Mouse (Mus musculus) adrenal gland, postnatal 4 days (tissue): ENCODE measurements around the gene Prkci. TPM values are rescaled to one million over a fixed set of nuclear protein-coding genes. Genes with fewer than 3 reads are reported as not detected.

Experiments used
- DNase-seq, 2 experiments: peaks; one replicate each; pipeline ENCODE4 v3.0.0; 2021 to 2022; ENCODE audit warnings: low spot score in 2 of 2, mixed read lengths in 2 of 2
- total RNA-seq, 2 experiments: library from RNA; stranded (reverse); gene quantifications; 2 replicates each; pipeline ENCODE4 v1.2.3; 2021

Prkci gene
- total RNA-seq, 2 experiments from 2014 or later: 49.9 to 60.4 TPM

DNA sequence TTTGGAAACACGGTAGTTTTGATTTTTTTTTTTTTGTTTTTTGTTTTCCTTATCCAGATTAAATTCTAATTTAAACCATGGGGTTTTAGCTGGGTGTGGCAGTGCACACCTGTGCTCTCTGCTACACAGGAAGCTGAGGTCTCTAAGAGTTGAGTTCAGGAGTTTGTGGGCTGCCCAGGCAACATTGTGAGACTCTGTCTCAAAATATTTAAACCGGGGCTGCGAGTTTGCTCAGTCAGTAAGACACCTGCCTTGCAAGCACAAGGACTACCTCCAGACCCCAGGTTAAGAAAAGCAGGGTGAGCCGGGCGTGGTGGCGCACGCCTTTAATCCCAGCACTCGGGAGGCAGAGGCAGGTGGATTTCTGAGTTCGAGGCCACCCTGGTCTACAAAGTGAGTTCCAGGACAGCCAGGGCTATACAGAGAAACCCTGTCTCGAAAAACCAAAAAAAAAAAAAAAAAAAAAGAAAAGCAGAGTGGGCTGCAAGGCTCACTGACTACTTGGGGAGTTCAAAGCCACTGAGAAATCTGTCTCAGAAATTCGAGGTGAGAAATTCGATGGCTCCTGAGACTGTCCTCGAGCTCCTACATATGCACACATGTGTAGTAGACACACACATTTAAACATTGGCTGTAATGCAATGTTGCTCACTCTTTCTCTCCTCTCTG, 87.4 kb downstream of the Prkci start:
- no peak for DNase-seq

DNA sequence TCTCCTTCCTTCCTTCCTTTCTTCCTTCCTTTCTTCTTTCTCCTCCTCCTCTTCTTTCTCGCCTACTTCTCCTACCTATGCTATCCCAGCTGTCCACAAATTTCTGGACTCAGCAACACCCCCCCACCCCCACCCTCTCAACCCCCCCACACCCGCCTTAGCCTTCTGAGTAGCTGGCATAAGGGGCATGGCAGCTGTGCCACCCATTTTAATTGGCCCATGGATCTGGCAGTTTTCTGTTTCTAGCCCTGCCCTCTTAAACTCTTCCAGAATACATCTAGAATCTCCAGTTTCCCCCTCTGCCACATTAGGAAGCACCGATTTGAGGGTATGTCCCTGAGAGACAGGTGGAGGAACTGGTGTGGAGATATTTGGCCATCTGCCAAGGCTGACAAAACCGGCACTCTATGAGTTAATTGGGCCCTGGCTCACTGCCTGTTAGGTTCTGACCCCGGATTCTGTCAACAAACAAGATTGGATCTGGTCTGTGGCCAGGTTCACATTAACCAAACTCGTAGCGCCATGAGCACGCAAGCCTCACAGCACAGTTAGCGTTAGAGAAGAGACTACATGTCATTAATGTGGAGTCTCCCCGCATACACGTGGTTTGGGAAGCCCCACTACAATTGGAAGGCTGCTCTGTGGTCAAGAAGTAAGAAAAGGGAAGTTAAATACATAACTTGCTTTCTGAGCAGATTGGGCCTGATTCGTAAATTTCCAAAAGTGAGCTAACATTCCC, 88.1 kb downstream of the Prkci start:
- peak in 1 of 2 experiments; percentile 22 for DNase-seq

DNA sequence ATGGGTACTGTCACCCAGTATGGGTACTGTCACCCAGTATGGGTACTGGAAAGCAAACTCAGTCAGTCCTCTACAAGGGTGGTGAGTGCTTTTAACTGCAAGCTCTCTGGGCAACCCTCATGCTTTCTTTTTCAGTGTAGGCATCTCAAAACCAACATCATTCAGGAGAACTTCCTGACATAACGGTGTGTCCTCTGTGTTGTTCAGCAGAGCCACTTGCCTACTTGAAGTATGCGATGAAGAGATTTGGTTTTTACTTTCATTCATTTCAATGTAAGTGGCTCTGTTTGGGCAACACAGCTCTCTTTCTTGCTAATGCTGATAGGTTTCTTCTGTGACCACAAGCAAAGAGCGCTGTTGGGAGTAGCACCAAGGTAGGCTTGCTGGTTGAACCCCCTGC, 89.5 kb downstream of the Prkci start:
- no peak for DNase-seq

DNA sequence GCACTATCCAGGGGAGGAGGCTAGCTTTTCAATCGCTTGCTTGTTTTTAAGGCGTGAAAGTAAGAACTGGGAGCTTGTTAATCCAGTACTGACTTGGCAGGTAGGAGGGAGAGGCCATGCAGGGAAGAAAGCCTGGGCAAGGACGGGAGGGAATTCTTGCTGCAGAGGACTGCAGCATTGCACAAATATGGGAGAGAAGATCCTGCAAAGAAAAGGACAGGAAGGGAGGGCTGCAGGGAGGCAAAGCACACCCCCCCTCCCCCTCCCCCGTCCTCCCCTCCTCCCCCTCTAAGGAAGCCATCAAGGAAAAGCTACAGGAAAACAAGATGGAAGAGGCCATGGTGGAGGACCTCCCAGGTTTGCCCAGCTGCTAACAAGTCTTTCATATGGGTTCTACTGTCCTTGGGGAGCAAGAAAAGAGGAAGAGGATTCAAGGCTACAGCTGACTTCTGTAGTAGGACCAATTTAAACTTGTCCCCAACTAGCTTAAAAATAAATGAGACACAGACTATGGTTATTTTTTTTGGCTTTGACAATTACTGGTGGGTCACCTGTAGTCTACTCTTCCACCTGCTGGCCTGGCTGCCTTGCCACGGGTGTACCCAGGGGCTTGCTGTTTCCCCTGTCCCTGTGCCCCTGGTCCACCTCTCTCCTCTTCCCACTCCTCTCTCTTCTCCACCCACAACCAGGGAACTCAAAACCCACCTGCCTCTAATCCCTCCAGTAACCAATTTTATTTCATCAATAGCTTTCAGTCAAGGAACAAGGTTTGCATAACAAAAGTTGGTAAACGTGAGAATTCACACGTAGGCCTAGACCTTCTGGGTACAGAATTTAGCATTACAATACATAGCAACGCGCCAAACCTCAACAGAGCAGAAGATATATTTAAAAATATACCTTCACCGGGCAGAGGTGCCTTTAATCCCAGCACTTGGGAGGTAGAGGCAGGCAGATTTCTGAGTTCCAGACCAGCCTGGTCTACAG, 93.5 kb downstream of the Prkci start:
- DNase-seq: no peak

DNA sequence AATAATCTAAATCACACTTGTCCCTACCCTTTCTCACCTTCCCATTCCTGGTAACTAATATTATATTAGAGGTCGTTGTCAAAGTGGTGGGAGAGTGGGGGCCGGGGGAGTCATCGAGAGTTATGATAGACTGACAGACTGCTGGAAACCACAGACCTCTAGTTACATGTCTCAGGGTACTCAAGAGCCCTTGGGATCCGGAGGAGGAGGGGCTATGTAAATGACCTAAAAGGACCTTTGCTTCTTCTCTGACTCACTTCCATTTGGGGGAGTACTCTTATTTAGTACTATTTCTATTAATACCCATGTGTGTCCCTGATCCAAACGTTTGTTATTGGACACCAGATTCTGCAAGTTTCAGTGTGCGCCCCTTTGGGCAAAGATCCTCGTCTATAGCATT, 94.4 kb downstream of the Prkci start:
- DNase-seq: no peak

DNA sequence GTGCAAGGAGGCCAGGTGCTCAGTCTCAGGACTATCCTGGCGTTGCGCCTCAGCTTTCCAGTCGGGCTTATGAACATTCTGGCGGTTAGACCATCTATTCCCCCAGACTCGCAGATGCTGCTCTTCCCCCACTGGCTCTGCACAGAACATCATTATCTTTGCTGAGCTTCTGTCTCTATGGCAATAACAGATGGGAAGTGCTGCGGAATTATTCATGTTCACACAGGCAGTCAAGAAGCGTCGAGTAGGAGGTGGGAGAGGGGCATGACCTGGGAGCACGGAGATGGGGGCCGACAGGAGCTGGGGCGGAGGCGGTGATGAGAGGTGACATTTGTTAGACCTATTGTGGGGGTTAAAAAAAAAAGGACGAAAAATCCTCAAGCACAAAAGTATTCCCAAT, 97.6 kb downstream of the Prkci start:
- DNase-seq: no peak

DNA sequence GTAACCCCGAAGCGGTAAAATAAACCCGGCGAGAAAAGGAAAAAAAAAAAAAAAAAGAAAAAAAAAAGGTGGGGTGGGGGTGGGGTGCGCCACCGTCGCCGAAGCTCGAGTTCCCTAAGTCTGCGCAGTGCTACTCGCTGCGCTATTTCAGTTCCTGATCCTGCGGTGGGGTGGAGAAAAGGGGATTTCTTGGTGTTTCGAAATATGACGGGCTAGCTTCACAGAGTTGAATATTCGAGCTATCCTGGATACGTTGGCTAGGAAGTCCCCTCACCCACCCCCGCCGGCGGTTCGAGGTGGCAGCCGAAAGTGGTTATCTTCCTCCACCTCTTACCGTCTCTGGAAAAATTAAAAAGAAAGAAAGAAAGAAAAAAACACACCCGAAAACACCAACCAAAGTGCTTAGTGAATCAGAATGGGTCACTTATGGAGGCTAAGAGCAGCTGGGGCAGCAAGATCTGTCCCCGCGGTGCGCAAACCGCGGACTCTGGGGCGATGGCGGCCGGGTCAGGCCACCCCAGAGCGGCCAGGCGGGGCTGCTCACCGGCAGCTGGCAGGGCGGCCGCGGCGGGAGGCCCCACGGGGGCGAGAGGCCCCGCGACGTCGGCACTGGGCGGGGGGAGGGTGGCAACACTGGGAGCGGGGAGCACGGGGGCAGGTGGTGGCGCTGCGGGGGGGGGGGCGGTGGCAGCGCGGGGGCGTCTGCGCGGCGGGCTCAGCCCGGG, 98.2 kb downstream of the Prkci start:
- peak; percentile 35 to 47 for DNase-seq

DNA sequence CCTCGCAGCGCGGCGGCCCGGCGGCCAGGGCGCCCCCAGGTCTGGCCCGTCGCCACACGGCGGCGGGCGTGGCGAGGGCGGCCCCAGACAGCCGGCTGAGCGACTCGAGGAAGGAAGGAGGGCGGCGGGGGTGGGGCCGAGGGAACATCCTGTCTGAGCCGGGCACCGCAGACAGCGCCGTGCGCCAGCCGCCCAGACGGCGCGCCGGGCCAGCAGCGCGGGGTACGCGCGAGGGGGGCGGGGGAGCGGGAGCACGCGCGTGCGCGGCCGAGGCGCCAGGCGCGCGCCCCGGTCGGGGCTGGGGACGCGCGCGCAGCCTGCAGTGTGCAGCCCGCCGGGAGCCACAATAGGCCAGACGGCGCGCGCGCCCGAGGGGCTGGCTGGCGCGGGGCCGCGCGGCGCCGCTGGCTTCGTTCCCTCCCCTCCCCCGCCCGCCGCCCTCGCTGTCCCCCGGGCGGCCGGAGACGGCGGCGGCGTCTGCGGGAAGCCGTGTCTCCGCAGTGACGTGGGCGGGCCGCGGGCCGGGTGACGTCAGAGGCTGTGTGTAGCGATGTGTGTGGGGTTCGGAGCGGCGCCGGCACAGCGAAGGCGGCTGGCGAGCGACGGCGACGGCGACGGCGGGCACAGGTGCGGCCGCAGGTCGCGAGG, 99.1 kb downstream of the Prkci start, which contains the start of gene Skil:
TSS of gene Skil (plus strand) at position 528 of the 648 bp plus-strand sequence.
- DNase-seq: peak; percentile 83 to 88

DNA sequence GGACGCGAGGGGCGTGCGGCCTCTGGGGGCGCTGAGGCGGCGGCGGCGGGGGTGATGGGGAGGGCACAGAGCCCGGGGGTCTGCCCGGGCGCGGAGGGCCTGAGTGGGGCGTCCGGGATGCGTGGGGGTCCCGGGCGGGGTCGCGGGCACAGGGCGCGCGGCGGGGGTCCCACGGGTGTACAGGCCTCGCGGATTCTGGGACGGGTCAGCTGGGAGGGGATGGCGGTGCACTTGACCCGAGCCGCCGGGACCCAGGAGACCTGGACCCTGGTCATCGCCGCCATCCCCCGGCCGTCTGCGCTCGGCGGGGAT, 99.6 kb downstream of the Prkci start:
- no peak for DNase-seq

DNA sequence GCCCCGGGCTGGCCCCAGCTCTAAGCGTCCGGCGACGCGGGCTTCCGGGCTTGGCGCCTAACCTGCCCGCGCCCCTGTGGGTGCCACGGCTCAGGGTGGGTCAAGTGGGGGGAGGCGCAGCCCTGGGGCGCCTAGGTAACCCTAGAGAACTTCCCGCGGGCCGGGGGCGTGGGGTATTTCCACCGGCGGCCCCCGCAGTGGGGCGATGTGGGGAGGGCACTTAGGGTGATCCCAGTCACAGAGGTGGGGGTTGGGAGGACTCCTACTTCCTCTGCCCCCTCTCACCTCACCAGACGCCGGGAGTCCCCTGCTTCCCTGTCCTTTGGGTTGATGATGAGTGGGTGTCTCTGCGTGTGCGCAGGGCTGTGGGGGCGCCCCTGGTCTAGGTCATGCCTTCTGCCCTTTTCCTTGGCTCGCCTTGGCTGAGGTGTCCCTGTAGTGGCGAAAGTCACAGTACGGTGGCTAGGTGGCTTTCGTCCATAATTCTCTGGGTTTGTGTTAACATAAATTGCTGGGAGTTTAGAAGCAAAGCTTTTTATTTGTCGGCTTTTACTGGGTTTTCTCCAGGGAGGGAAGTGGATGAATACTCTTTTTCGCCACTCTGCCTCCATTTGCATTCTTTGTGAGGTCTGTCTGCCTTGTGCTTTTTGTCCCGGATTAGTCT, 100.1 kb downstream of the Prkci start:
- peak; percentile 12 to 33 for DNase-seq

DNA sequence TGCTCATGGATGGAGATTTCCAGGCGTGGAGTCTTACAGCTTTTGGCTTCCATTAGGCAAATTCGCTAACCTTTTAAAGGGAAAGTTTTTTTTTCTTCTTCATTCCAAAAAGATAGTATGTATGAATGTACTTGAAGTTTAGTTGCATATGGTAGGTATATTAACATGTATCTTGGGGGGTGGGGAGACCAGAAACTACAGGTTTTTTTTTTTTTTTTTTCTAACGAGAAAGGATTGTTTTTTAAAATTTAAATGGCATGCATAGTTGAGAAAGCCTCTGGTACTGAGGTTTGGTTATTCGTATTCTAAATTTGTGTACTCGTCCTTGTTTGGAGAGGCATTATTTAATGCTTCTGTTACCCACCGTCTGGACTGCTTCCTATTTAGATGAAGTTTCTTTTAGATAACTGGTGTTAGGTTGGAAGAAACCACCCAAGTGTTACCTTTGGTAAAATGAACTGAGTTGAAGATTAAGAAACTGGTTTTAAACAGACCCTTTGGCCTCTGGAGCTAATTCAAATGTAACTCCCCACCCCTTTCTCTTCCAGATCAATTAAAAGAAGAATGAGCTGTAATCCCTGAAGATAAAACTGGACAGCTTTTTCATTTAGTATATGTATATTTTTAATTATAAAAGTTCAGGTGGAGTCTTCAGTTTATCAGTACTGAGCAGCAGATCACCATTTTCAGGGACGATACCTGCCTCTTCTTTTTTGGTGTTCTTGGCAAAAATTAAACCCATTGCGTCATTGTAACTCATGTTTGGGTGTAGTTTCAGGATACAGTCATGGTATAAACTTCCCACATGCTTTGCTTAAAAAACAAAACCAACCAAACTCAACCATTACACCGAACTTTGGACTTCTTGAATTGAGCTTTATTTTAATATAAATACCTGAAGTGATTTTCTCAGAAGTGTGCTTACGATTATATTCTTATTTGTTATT, 100.9 kb downstream of the Prkci start:
- DNase-seq: no peak

DNA sequence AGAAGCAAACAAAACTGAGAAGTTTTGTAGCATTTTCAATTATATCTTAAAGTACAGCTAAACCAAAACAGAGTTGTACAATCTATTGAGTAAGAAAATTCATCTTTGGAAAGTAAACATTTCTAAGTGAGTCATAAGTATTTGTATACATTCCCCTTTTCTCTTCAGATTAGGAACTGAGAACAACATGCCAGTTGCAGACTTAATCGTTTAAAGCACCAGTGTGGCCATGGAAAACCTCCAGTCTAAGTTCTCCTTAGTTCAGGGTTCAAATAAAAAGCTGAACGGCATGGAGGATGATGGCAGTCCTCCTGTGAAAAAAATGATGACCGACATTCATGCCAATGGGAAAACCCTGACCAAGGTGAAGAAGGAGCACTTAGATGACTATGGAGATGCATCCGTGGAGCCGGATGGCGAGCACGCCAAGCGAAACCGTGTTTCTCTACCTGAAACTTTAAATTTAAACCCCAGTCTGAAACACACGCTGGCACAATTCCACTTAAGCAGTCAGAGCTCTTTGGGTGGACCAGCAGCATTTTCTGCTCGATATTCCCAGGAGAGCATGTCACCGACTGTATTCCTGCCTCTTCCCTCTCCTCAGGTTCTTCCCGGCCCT, 101.7 kb downstream of the Prkci start:
- no peak for DNase-seq

DNA sequence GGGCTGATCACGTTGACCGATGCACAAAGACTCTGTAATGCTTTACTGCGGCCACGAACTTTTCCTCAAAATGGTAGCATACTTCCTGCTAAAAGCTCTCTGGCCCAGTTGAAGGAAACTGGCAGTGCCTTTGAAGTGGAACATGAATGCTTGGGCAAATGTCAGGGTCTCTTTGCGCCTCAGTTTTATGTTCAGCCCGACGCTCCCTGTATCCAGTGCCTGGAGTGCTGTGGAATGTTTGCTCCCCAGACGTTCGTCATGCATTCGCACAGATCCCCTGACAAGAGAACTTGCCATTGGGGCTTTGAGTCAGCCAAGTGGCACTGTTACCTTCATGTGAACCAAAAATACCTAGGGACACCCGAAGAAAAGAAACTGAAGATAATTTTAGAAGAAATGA, 102.4 kb downstream of the Prkci start:
- DNase-seq: no peak

DNA sequence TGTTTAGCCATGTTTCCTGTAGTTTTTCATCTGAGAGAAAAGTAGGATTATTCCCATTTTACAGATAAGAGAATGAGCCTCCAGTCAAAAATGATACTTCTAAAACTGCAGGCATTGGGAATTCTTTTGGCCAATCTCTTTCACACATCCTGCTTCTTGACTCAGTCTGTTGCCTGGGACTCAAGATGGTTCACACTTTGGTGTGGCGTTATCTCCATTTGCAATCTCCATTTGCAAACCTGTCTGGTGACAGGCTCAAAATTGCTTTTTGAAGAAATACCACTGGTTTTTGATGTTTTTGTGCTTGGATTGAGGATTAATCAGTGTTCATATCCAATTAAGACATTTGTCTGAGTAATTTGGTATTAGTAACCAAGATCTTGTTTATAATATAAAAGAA, 103.0 kb downstream of the Prkci start:
- DNase-seq: no peak

DNA sequence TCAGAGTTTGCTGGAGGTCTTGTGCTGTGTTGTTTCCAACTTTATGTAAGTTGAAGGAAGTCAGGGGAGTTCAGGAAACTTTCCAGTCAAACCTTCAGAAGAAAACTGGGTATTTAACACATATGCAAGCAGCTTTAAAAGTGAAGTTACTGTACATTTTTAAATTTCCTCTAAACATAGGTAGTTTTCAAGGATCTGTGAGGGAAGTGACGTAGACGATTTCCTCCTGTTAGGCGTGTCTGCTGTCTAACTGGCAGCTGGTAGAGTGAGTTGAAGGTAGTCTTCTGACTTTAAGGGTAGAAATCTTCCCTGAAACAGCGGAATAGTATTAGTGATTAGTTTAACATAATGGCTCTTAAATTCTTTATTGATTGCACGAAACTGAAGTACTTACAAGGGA, 104.5 kb downstream of the Prkci start:
- DNase-seq: no peak

DNA sequence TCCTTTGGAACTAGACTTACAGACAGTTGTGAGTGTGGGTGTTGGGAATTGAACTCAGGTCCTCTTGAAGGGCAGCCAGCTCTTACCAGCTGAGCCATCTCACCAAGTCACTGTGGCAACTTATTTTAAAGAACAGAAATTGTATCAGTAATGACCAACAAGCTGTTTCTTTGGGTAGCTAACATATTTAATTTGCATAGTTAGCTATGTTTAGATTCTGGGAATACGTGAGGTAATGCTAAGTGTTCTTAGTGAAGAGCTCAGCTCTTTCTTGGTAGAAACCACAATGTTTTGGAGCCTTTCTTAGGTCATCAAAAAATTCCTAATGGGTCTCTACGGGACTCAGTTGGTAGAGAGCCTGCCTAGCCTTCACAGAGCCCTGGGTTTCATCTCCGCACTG, 105.3 kb downstream of the Prkci start:
- no peak for DNase-seq
